Mouse (Mus musculus): ENCODE measurements at regions not wholly inside any gene's neighbourhood (a gene's known extent, or its start where the extent isn't known, plus 50 kb on each side); places are given as distances from the start of the nearest gene placed in this dataset.

DNA sequence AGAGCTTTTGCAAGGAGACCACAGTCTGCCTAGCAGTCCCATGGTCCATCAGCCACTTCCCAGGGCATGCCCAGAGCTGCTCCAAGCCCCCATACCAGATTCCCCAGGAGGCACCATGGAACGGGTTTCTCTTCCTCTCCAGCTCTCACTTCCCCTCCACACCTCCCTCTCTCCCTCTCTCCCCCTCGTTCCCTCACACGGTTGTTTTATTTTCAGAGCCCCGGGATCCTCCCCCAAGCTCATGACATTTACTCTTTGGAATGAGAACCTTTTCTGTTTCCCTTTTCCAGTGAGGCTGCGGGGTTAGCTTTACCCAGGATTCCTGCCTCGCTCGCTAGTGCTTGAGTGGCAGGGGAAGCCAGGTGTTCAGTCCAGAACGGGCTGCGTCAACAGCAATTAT, 436.9 kb downstream of the Matn1 start:
- TF ChIP-seq POLR2A (IDR thresholded peaks at IDR 0.05; ENCODE audit: borderline replicate concordance, insufficient read depth, low read length) (no peak), CTCF (IDR thresholded peaks at IDR 0.05; ENCODE audit: borderline replicate concordance, insufficient read depth, low read depth, low read length) (no peak)

Data from cerebellum, adult 2 months (tissue).